Comparison of ENCODE assay signal across 18 mouse cellular contexts in the genomic region with DNA sequence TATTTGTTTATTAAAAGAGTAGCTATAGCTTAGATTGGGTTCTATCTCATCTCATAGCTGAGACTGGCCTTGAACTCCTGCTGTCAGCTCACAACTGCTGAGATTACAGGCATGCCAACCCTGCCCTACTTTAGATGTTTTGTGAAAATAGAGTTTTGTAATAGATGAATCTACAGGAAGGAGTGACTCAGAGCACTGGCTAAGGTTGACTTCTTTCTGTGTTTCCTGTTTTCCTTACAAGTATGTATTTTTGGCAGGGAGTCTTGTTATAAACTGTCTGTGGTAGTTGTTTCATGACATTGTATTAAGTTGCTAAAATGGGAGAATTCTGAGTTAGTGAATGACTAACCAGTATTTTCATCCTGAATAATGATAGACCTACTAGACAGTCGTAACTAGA.
DNase-seq lines count a peak whose midpoint lies in the region; ATAC-seq lines count a peak whose summit lies in the region.
"Had no signal": no experiment of that assay in that cellular context is flagged by ENCODE, and none has a peak within 500 bp of the region (broad histone marks: within the 10 kb centered on the region; RNA-seq: fewer than 3 reads in every experiment).

No protein-coding gene starts in this region.

- no peak for DNase-seq in frontal cortex, adult 2 months (ENCODE audit: extremely low spot score in 1 of 2, low spot score in 1 of 2)
- peak; percentile 94 for DNase-seq in 416B (ENCODE audit: low read depth)
- DNase-seq in NIH3T3 (ENCODE audit: low read depth) = peak; percentile 68
- peak; percentile 65 for DNase-seq in fibroblast of lung, adult 2 months (ENCODE audit: low read depth)
- DNase-seq in urinary bladder, postnatal 25 days (ENCODE audit: low spot score) = no peak
- DNase-seq in cerebellum, adult 9-11 months = no peak
- DNase-seq: cerebellum, postnatal 25 days; embryo, embryonic 11 days; gastrocnemius, postnatal 14 days; kidney, adult 11 months; left cerebral cortex, postnatal 4 days; liver, postnatal 0 days; lung, postnatal 14 days; right cerebral cortex, postnatal 4 days had no signal

- ATAC-seq in frontal cortex, adult (ENCODE audit: low TSS enrichment) = peak; percentile 13; the same call in 1 of the 2 replicates
- ATAC-seq: CD4-positive, CD25-positive, alpha-beta regulatory T cell, adult 4 months; forebrain, embryonic 13.5 days; liver, postnatal 0 days; midbrain, embryonic 15.5 days had no signal

Comparison
In these comparisons a context has a peak if more than half of its experiments do, and no peak if none do; other contexts are left out.
1. DNase-seq: peak in 416B (single experiment), NIH3T3 (single experiment) and fibroblast of lung, adult 2 months (single experiment); none in frontal cortex, adult 2 months (0 of 2), urinary bladder, postnatal 25 days (single experiment) and cerebellum, adult 9-11 months (single experiment).